Mouse (Mus musculus) forebrain, embryonic 14.5 days (tissue): Measurements from ENCODE around the gene Fam209. TPM values are rescaled to one million over a fixed set of nuclear protein-coding genes. Genes with fewer than 3 reads are reported as not detected.

Source experiments
- ATAC-seq: fragments of 200-750 bp; cut with Nextera tagmentation; 2 replicates; pipeline ENCODE4 v1.8.0; 2017; ENCODE audit warnings: mild to moderate bottlenecking, moderate library complexity
- DNase-seq: peaks from one replicate; pipeline ENCODE4 v3.0.0-alpha.2; 2015; ENCODE audit warnings: low spot score
- H3K27ac ChIP-seq: fragments of 300-500 bp; sonication (generic); 2 replicates; pipeline ENCODE4 v1.5.1; 2014; ENCODE audit warnings: low read depth, mild to moderate bottlenecking, control low read depth, low read length, moderate library complexity
- H3K27me3 ChIP-seq: fragments of 300-500 bp; sonication (generic); replicated peaks from 2 replicates; pipeline ENCODE4 v1.6.1; 2014; ENCODE audit warnings: low read length, control low read depth, mixed read lengths; ENCODE audit not compliant: control insufficient read depth, insufficient read depth
- H3K36me3 ChIP-seq: fragments of 300-500 bp; sonication (generic); 2 replicates; pipeline ENCODE4 v1.6.1; 2014; ENCODE audit warnings: low read length, control low read depth; ENCODE audit not compliant: control insufficient read depth, insufficient read depth
- H3K4me1 ChIP-seq: fragments of 300-500 bp; sonication (generic); 2 replicates; pipeline ENCODE4 v1.6.1; 2014; ENCODE audit warnings: antibody characterized with exemption, low read length, control low read depth; ENCODE audit not compliant: control insufficient read depth, insufficient read depth
- H3K4me2 ChIP-seq: fragments of 300-500 bp; sonication (generic); 2 replicates; pipeline ENCODE4 v1.6.1; 2014; ENCODE audit warnings: mild to moderate bottlenecking, control low read depth, low read length
- H3K4me3 ChIP-seq: fragments of 300-500 bp; sonication (generic); 2 replicates; pipeline ENCODE4 v1.5.1; 2014; ENCODE audit warnings: low read depth, low read length, control low read depth
- H3K9ac ChIP-seq: fragments of 300-500 bp; sonication (generic); 2 replicates; pipeline ENCODE4 v1.6.1; 2014; ENCODE audit warnings: mild to moderate bottlenecking, low read length, control low read depth, moderate library complexity
- H3K9me3 ChIP-seq: fragments of 300-500 bp; sonication (generic); replicated peaks from 2 replicates; pipeline ENCODE4 v1.6.1; 2016; ENCODE audit warnings: low read length, control low read depth, mixed read lengths; ENCODE audit not compliant: control insufficient read depth
- WGBS: fragments of 180-500 bp; shearing (Covaris S2); extraction: QIAGEN DNeasy Blood & Tissue Kit; methylation state at CpG from one replicate; pipeline ENCODE4 v1.1.7; 2014; 5-methylcytosine and 5-hydroxymethylcytosine counted together
- polyA plus RNA-seq: library from polyadenylated mRNA; unstranded; fragments of >200 nt; fragmentation: Nextera tagmentation; extraction: Ambion mirVana; gene quantifications from 2 replicates; pipeline ENCODE4 v1.2.1, GENCODE M21; 2014

The Fam209 gene
- polyA plus RNA-seq, 1 experiment from 2014 or later: 0.44 TPM

GRCm38 (mm10) chr2:172510899-172511298 lies 38.6 kb downstream of the Fam209 start:
- WGBS: 63% methylated on average over 3 of the region's 3 CpGs
- Histone ChIP-seq H3K27ac (no peak overlapping the region), H3K9ac (no peak overlapping the region), H3K9me3 (no peaks in the 10 kb centered on the region), H3K4me3 (no peak overlapping the region), H3K4me1 (no peaks in the 10 kb centered on the region), H3K36me3 (no peaks in the 10 kb centered on the region), H3K4me2 (no peak overlapping the region), H3K27me3 (no peaks in the 10 kb centered on the region)
- ATAC-seq (no peak), DNase-seq (no peak)

DNA sequence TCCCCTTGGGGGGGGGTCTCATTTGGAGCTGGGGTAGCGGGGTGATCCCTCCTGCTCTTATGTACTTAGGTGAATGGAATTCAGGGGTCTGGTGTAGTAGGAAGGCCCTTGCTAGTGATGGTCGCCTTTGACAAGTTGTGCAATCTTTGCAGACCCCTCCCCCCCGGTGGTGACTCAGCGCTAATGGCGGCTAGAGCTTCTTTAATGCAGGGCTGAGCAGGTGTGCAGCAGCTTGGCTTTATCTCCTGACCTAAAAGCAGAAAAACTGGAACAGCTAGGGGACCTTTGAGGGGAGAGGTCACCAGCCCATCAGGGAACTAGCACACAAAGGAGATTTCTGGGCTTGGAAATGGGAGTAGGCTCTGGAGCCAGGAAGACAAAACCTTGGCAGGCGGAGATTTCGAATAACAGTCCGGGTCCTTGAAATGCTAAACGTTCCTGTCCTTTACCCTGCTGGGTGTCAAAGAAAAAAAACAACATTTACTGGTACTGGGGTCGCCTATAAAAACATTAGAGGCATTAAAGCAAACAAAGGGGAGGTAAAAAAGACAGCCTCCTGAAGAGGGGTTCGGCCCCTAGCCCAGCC lies 44.2 kb downstream of the Fam209 start:
- H3K36me3 ChIP-seq: no peaks in the 10 kb centered on the region
- H3K27me3 ChIP-seq: no peaks in the 10 kb centered on the region
- no peak overlapping the region for H3K4me2 ChIP-seq
- H3K9me3 ChIP-seq: no peaks in the 10 kb centered on the region
- 33% methylated on average over 11 of the region's 11 CpGs for WGBS
- no peak overlapping the region for H3K27ac ChIP-seq
- ATAC-seq (no peak), DNase-seq (no peak)
- no peak overlapping the region for H3K9ac ChIP-seq
- H3K4me1 ChIP-seq: no peaks in the 10 kb centered on the region
- H3K4me3 ChIP-seq: no peak overlapping the region

GRCm38 (mm10) chr2:172520616-172521371 lies 48.5 kb downstream of the Fam209 start:
- Histone ChIP-seq H3K27ac (no peak overlapping the region), H3K36me3 (no peaks in the 10 kb centered on the region), H3K4me1 (no peaks in the 10 kb centered on the region), H3K4me2 (no peak overlapping the region), H3K27me3 (no peaks in the 10 kb centered on the region), H3K9me3 (no peaks in the 10 kb centered on the region), H3K9ac (no peak overlapping the region), H3K4me3 (no peak overlapping the region)
- 91% methylated on average over 9 of the region's 9 CpGs for WGBS
- ATAC-seq: no peak
- no peak for DNase-seq

GRCm38 (mm10) chr2:172522528-172522927 lies 50.2 kb downstream of the Fam209 start:
- no peak for DNase-seq
- no peak overlapping the region for H3K4me2 ChIP-seq
- no peak for ATAC-seq
- H3K36me3 ChIP-seq: no peaks in the 10 kb centered on the region
- H3K27ac ChIP-seq: no peak overlapping the region
- H3K9ac ChIP-seq: no peak overlapping the region
- H3K9me3 ChIP-seq: no peaks in the 10 kb centered on the region
- H3K4me1 ChIP-seq: no peaks in the 10 kb centered on the region
- H3K27me3 ChIP-seq: no peaks in the 10 kb centered on the region
- WGBS: 87% methylated on average over 11 of the region's 12 CpGs
- H3K4me3 ChIP-seq: no peak overlapping the region

Other genes starting within 250 kb of the Fam209 start
- gene Mc3r, start 224.0 kb upstream of the Fam209 start, polyA plus RNA-seq: 0.07 and 0.55 TPM in 2 replicates
- 51.5 and 53.1 TPM in 2 replicates for gene Fam210b, start 127.0 kb upstream of the Fam209 start, polyA plus RNA-seq
- gene Aurka, start 102.0 kb upstream of the Fam209 start, polyA plus RNA-seq: 61.8 and 74.2 TPM in 2 replicates
- gene Cstf1, start 101.8 kb upstream of the Fam209 start, polyA plus RNA-seq: 37.8 and 38.6 TPM in 2 replicates
- gene Cass4, start 78.7 kb upstream of the Fam209 start, polyA plus RNA-seq: 0.10 and 0.28 TPM in 2 replicates
- 106 and 107 TPM in 2 replicates for gene Rtf2, start 32.0 kb upstream of the Fam209 start, polyA plus RNA-seq
- 0.28 and 0.58 TPM in 2 replicates for gene Gcnt7, start 13.9 kb upstream of the Fam209 start, polyA plus RNA-seq
- 20.6 and 21.8 TPM in 2 replicates for gene Tfap2c, start 77.1 kb downstream of the Fam209 start, polyA plus RNA-seq